Mouse (Mus musculus): ENCODE measurements at regions not wholly inside any gene's neighbourhood (a gene's known extent, or its start where the extent isn't known, plus 50 kb on each side); places are given as distances from the start of the nearest gene placed in this dataset.

GRCm38 (mm10) chr9:116283790-116284526 lies 108.8 kb upstream of the Tgfbr2 start:
- 85% methylated on average over 1 of the region's 1 CpGs for WGBS
- H3K4me2 ChIP-seq (ENCODE audit: low read length), result no peak overlapping the region
- DNase-seq (ENCODE audit: low spot score) (no peak), ATAC-seq (replicated peaks; ENCODE audit: low FRiP score, low TSS enrichment, low read depth) (no peak)
- H3K27ac ChIP-seq (ENCODE audit: low read depth), result no peak overlapping the region
- no peaks in the 10 kb centered on the region for H3K27me3 ChIP-seq (replicated peaks; ENCODE audit: control insufficient read depth, insufficient read depth, low read length)
- H3K4me1 ChIP-seq (replicated peaks; ENCODE audit: control insufficient read depth, insufficient read depth, low read length), result no peaks in the 10 kb centered on the region
- H3K36me3 ChIP-seq (ENCODE audit: control insufficient read depth, insufficient read depth, low read length), result no peaks in the 10 kb centered on the region
- H3K9ac ChIP-seq (ENCODE audit: low read length), result no peak overlapping the region
- H3K9me3 ChIP-seq (ENCODE audit: control insufficient read depth, low read length), result no peaks in the 10 kb centered on the region
- H3K4me3 ChIP-seq (ENCODE audit: low read depth, low read length), result no peak overlapping the region

- no peaks in the 10 kb centered on the region for H3K9me3 ChIP-seq (ENCODE audit: control insufficient read depth, low read length)
- no peak overlapping the region for H3K27ac ChIP-seq (ENCODE audit: low read depth)
- no peaks in the 10 kb centered on the region for H3K4me1 ChIP-seq (replicated peaks; ENCODE audit: control insufficient read depth, insufficient read depth, low read length)
- DNase-seq (ENCODE audit: low spot score) (no peak), ATAC-seq (replicated peaks; ENCODE audit: low FRiP score, low TSS enrichment, low read depth) (no peak)
- no peaks in the 10 kb centered on the region for H3K27me3 ChIP-seq (replicated peaks; ENCODE audit: control insufficient read depth, insufficient read depth, low read length)
- no peaks in the 10 kb centered on the region for H3K36me3 ChIP-seq (ENCODE audit: control insufficient read depth, insufficient read depth, low read length)
- H3K4me2 ChIP-seq (ENCODE audit: low read length), result no peak overlapping the region
- H3K4me3 ChIP-seq (ENCODE audit: low read depth, low read length), result no peak overlapping the region
- no peak overlapping the region for H3K9ac ChIP-seq (ENCODE audit: low read length)
These were observed 106.5 kb upstream of the Tgfbr2 start for GRCm38 (mm10) chr9:116281654-116282053.

- Histone ChIP-seq H3K27ac (ENCODE audit: low read depth) (no peak overlapping the region), H3K27me3 (replicated peaks; ENCODE audit: control insufficient read depth, insufficient read depth, low read length) (no peaks in the 10 kb centered on the region), H3K9me3 (ENCODE audit: control insufficient read depth, low read length) (no peaks in the 10 kb centered on the region), H3K4me3 (ENCODE audit: low read depth, low read length) (no peak overlapping the region), H3K9ac (ENCODE audit: low read length) (no peak overlapping the region), H3K36me3 (ENCODE audit: control insufficient read depth, insufficient read depth, low read length) (no peaks in the 10 kb centered on the region), H3K4me2 (ENCODE audit: low read length) (no peak overlapping the region), H3K4me1 (replicated peaks; ENCODE audit: control insufficient read depth, insufficient read depth, low read length) (no peaks in the 10 kb centered on the region)
- ATAC-seq (replicated peaks; ENCODE audit: low FRiP score, low TSS enrichment, low read depth) (no peak), DNase-seq (ENCODE audit: low spot score) (no peak)
- WGBS, result 86% methylated on average over 5 of the region's 5 CpGs
These were observed 105.0 kb upstream of the Tgfbr2 start for GRCm38 (mm10) chr9:116280146-116280545.

GRCm38 (mm10) chr9:116278862-116279261 lies 103.7 kb upstream of the Tgfbr2 start:
- WGBS, result 87% methylated on average over 8 of the region's 8 CpGs
- H3K27me3 ChIP-seq (replicated peaks; ENCODE audit: control insufficient read depth, insufficient read depth, low read length), result no peaks in the 10 kb centered on the region
- H3K9ac ChIP-seq (ENCODE audit: low read length), result no peak overlapping the region
- H3K36me3 ChIP-seq (ENCODE audit: control insufficient read depth, insufficient read depth, low read length), result no peaks in the 10 kb centered on the region
- no peak overlapping the region for H3K4me3 ChIP-seq (ENCODE audit: low read depth, low read length)
- DNase-seq (ENCODE audit: low spot score) (no peak), ATAC-seq (replicated peaks; ENCODE audit: low FRiP score, low TSS enrichment, low read depth) (no peak)
- H3K27ac ChIP-seq (ENCODE audit: low read depth), result no peak overlapping the region
- H3K4me1 ChIP-seq (replicated peaks; ENCODE audit: control insufficient read depth, insufficient read depth, low read length), result no peaks in the 10 kb centered on the region
- no peaks in the 10 kb centered on the region for H3K9me3 ChIP-seq (ENCODE audit: control insufficient read depth, low read length)
- no peak overlapping the region for H3K4me2 ChIP-seq (ENCODE audit: low read length)

- Histone ChIP-seq H3K27ac (ENCODE audit: low read depth) (no peak overlapping the region), H3K36me3 (ENCODE audit: control insufficient read depth, insufficient read depth, low read length) (no peaks in the 10 kb centered on the region), H3K9ac (ENCODE audit: low read length) (no peak overlapping the region), H3K4me1 (replicated peaks; ENCODE audit: control insufficient read depth, insufficient read depth, low read length) (no peaks in the 10 kb centered on the region), H3K4me2 (ENCODE audit: low read length) (no peak overlapping the region), H3K27me3 (replicated peaks; ENCODE audit: control insufficient read depth, insufficient read depth, low read length) (no peaks in the 10 kb centered on the region), H3K4me3 (ENCODE audit: low read depth, low read length) (no peak overlapping the region), H3K9me3 (ENCODE audit: control insufficient read depth, low read length) (no peaks in the 10 kb centered on the region)
- DNase-seq (ENCODE audit: low spot score) (no peak), ATAC-seq (replicated peaks; ENCODE audit: low FRiP score, low TSS enrichment, low read depth) (no peak)
- WGBS, result 73% methylated on average over 3 of the region's 3 CpGs
These were observed 102.6 kb upstream of the Tgfbr2 start for GRCm38 (mm10) chr9:116277736-116278135.

GRCm38 (mm10) chr9:116276141-116276540 lies 101.0 kb upstream of the Tgfbr2 start:
- Histone ChIP-seq H3K4me3 (ENCODE audit: low read depth, low read length) (no peak overlapping the region), H3K27ac (ENCODE audit: low read depth) (no peak overlapping the region), H3K27me3 (replicated peaks; ENCODE audit: control insufficient read depth, insufficient read depth, low read length) (no peaks in the 10 kb centered on the region), H3K9me3 (ENCODE audit: control insufficient read depth, low read length) (no peaks in the 10 kb centered on the region), H3K36me3 (ENCODE audit: control insufficient read depth, insufficient read depth, low read length) (no peaks in the 10 kb centered on the region), H3K9ac (ENCODE audit: low read length) (no peak overlapping the region), H3K4me1 (replicated peaks; ENCODE audit: control insufficient read depth, insufficient read depth, low read length) (no peaks in the 10 kb centered on the region), H3K4me2 (ENCODE audit: low read length) (no peak overlapping the region)
- DNase-seq (ENCODE audit: low spot score) (no peak), ATAC-seq (replicated peaks; ENCODE audit: low FRiP score, low TSS enrichment, low read depth) (no peak)
- 84% methylated on average over 2 of the region's 2 CpGs for WGBS

- 70% methylated on average over 2 of the region's 2 CpGs for WGBS
- no peak overlapping the region for H3K9ac ChIP-seq (ENCODE audit: low read length)
- no peak overlapping the region for H3K27ac ChIP-seq (ENCODE audit: low read depth)
- H3K9me3 ChIP-seq (ENCODE audit: control insufficient read depth, low read length), result no peaks in the 10 kb centered on the region
- no peaks in the 10 kb centered on the region for H3K27me3 ChIP-seq (replicated peaks; ENCODE audit: control insufficient read depth, insufficient read depth, low read length)
- H3K4me3 ChIP-seq (ENCODE audit: low read depth, low read length), result no peak overlapping the region
- H3K36me3 ChIP-seq (ENCODE audit: control insufficient read depth, insufficient read depth, low read length), result no peaks in the 10 kb centered on the region
- no peaks in the 10 kb centered on the region for H3K4me1 ChIP-seq (replicated peaks; ENCODE audit: control insufficient read depth, insufficient read depth, low read length)
- DNase-seq (ENCODE audit: low spot score) (no peak), ATAC-seq (replicated peaks; ENCODE audit: low FRiP score, low TSS enrichment, low read depth) (no peak)
- H3K4me2 ChIP-seq (ENCODE audit: low read length), result no peak overlapping the region
These were observed 97.3 kb upstream of the Tgfbr2 start for GRCm38 (mm10) chr9:116272446-116272845.

- H3K9me3 ChIP-seq (ENCODE audit: control insufficient read depth, low read length), result no peaks in the 10 kb centered on the region
- H3K27me3 ChIP-seq (replicated peaks; ENCODE audit: control insufficient read depth, insufficient read depth, low read length), result no peaks in the 10 kb centered on the region
- H3K36me3 ChIP-seq (ENCODE audit: control insufficient read depth, insufficient read depth, low read length), result no peaks in the 10 kb centered on the region
- DNase-seq (ENCODE audit: low spot score) (no peak), ATAC-seq (replicated peaks; ENCODE audit: low FRiP score, low TSS enrichment, low read depth) (no peak)
- no peak overlapping the region for H3K27ac ChIP-seq (ENCODE audit: low read depth)
- no peak overlapping the region for H3K4me3 ChIP-seq (ENCODE audit: low read depth, low read length)
- H3K4me1 ChIP-seq (replicated peaks; ENCODE audit: control insufficient read depth, insufficient read depth, low read length), result no peaks in the 10 kb centered on the region
- WGBS, result 65% methylated on average over 6 of the region's 6 CpGs
- no peak overlapping the region for H3K9ac ChIP-seq (ENCODE audit: low read length)
- no peak overlapping the region for H3K4me2 ChIP-seq (ENCODE audit: low read length)
These were observed 95.3 kb upstream of the Tgfbr2 start for GRCm38 (mm10) chr9:116270417-116270828.

- WGBS, result 84% methylated on average over 4 of the region's 4 CpGs
- ATAC-seq (replicated peaks; ENCODE audit: low FRiP score, low TSS enrichment, low read depth), result no peak
- H3K27ac ChIP-seq (ENCODE audit: low read depth), result no peak overlapping the region
- H3K9me3 ChIP-seq (ENCODE audit: control insufficient read depth, low read length), result no peaks in the 10 kb centered on the region
- H3K9ac ChIP-seq (ENCODE audit: low read length), result no peak overlapping the region
- H3K36me3 ChIP-seq (ENCODE audit: control insufficient read depth, insufficient read depth, low read length), result no peaks in the 10 kb centered on the region
- H3K4me2 ChIP-seq (ENCODE audit: low read length), result no peak overlapping the region
- no peak for DNase-seq (ENCODE audit: low spot score)
- H3K4me1 ChIP-seq (replicated peaks; ENCODE audit: control insufficient read depth, insufficient read depth, low read length), result no peaks in the 10 kb centered on the region
- no peak overlapping the region for H3K4me3 ChIP-seq (ENCODE audit: low read depth, low read length)
- H3K27me3 ChIP-seq (replicated peaks; ENCODE audit: control insufficient read depth, insufficient read depth, low read length), result no peaks in the 10 kb centered on the region
These were observed 92.3 kb upstream of the Tgfbr2 start for GRCm38 (mm10) chr9:116267411-116267810.
